Mouse (Mus musculus) brain, adult 10 weeks (tissue): Measurements from ENCODE around the gene Gjb4. TPM values are rescaled to one million over a fixed set of nuclear protein-coding genes. Genes with fewer than 3 reads are reported as not detected.

ENCODE experiments used
- polyA plus RNA-seq: library from polyadenylated mRNA; stranded (reverse); fragments of 350-450 nt; fragmentation: Illumina TruSeq; extraction: RNeasy Lipid Tissue Mini Kit (QIAGEN cat#74804); gene quantifications from one replicate; pipeline ENCODE4 v1.2.3, GENCODE M21; 2015; ENCODE audit warnings: low read depth, low replicate concordance

Gene Gjb4
- polyA plus RNA-seq: not detected

DNA sequence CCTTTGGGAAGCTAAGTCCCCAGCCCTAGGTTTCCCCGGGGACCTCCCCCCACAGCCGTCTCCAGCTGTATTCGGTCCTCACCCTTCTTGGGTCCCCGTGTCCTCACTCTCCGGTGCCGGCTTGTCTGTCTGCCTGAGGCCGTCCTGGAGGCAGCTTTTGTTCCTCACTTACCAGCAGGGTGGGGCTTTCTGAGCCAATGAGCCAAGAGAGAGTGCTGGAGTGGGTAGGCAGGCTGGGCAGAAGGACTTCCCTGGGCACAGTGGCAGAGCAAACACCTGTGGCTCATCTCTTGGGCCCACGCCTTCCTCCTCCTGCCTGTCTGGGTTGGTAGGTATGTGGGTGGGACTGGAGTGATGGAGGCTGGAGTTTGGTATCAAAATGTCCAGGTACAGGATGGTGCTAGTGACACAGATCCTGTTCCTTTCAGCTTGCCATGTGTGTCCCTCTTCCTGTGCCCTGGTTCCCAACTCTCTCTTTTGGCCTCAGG, at the start of gene Gjb4:
Gene Gjb4 (minus strand): TSS at position 131 of the 488 bp plus-strand sequence.

DNA sequence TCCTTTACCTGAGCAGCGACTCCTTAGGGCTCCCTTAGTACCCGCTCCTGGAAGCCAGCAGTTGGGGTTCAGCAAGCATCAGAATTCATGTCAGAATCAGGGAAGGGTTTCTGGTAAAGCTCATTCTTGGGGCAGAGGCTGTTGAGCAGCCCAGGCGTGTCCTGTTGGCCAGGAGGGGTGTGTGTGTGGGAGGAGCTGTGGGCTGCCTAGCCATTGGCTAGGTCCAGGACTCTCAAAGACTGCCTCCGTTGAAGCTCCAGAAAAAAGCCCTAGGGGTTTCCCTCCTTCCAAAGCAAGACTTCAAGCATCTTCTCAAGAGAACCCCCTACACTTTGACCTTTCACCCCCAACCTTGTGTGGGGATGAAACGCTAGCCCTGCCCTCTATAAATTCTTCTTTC, 4.1 kb upstream of the Gjb4 start, which contains the start of gene Gjb5:
Gene Gjb5 (minus strand): TSS at position 164 of the 400 bp plus-strand sequence.

DNA sequence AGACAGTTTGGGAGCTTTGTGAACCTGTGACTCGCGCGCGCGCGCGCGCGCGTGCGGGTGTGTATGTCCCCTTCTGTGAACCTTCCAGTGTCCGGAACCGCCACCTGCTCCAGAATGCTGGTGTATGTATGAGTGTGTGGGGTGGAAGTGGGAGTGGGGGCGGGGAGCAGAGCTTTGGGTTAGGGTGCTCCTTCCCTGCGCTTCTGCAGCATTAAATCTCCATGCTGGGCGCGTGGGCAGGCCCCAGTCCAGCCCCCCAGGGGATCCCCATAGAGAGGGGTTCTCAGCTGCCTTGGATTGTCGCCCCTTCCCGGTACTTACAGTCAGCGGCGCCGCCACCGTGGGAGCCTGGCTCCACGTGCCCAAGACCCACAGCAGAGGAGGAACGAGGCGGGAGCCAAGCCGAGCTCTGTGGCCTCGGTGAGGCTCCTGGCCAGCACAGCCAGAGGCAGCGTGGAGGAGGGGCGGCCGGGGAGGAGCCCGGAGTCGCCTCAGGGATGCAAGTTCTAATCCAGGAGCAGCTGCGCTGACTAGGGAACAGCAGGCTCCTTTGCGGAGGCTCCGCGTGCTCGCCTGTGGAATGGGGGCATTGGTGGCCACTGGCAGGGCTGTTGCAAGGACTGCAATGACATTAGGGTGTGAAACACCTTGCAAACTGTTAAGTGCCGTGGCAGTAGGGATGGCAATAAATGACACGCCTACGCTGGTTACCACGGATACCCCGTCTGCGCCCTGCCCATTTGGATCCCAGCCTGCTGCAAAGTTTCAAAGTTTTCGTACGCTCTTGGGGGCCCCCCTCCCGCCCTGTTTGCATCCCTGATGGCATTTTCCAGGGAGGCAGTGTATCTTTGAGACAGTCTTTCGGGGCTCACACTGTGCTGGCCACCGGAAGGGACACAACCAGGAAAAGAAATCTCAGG, 23.4 kb downstream of the Gjb4 start, which contains the start of gene Gjb3:
Gene Gjb3 (minus strand): TSS at position 664 of the 920 bp plus-strand sequence.

DNA sequence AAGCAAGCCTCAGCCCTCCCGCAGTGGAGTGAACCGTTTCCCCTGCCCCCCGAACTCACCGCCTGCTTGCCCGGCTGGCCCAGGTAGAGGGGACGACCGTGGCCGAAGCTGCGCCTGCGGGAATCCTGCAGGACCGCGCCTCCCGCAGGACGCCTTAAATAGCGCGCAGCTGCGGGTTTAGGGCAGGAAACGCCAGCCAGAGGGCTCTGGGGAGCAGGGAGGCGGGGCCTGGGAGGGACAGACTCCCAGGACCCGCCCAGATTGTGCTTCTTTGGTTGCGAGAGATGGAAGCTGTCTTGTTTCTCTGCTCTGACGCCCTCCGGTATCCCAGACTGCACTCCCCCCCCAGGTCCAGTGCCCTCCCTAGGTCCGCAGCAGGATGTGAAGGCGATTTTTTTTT, 40.0 kb downstream of the Gjb4 start, which contains the start of gene Gja4:
Gene Gja4 (minus strand): TSS at position 179 of the 400 bp plus-strand sequence.

Other genes starting within 250 kb of the Gjb4 start
- 6.1 TPM for gene Tmem35b, start 230.4 kb downstream of the Gjb4 start, polyA plus RNA-seq
- gene Dlgap3, start 184.9 kb downstream of the Gjb4 start, polyA plus RNA-seq: 160 TPM
- gene Smim12, start 110.3 kb downstream of the Gjb4 start, polyA plus RNA-seq: 93.6 TPM
- gene Gja4, start 40.0 kb downstream of the Gjb4 start, polyA plus RNA-seq: 4.6 TPM
- gene Gjb3, start 23.2 kb downstream of the Gjb4 start, polyA plus RNA-seq: not detected
- not detected for gene Gjb5, start 4.1 kb upstream of the Gjb4 start, polyA plus RNA-seq